Mouse (Mus musculus) liver, postnatal 0 days (tissue): ENCODE data around the gene Tmem215.

ENCODE experiments used
- CTCF ChIP-seq: sonication (generic); IDR thresholded peaks from 2 replicates; pipeline ENCODE4 v1.5.1; 2016; ENCODE audit warnings: antibody characterized with exemption, low read depth
- EP300 ChIP-seq: IDR thresholded peaks from 2 replicates; pipeline ENCODE4 v1.6.1; 2016; ENCODE audit warnings: antibody characterized with exemption, low read depth, mild to moderate bottlenecking

- TF ChIP-seq CTCF (no peak), EP300 (no peak)
Measured at GRCm38 (mm10) chr4:40513235-40513634, 41.3 kb downstream of the Tmem215 start.
